Mouse (Mus musculus) cerebellum, adult 2 months (tissue): ENCODE results near the gene Helt.

Experiments
- CTCF ChIP-seq: fragments of 200-500 bp; IDR thresholded peaks from 2 replicates; pipeline ENCODE4 v1.5.1; 2011; ENCODE audit warnings: low read depth, mild to moderate bottlenecking, control low read depth, low read length, moderate library complexity, borderline replicate concordance; ENCODE audit not compliant: insufficient read depth
- POLR2A ChIP-seq: fragments of 200-500 bp; IDR thresholded peaks from 2 replicates; pipeline ENCODE4 v1.6.1; 2011; ENCODE audit warnings: low read length, control low read depth, borderline replicate concordance; ENCODE audit not compliant: insufficient read depth

GRCm38 (mm10) chr8:46339317-46339716 is 44.8 kb upstream of the Helt start:
- TF ChIP-seq CTCF (no peak), POLR2A (no peak)
